Mouse (Mus musculus) T-helper 1 cell (primary cell): ENCODE measurements around the gene Crybg1.
"Not testable (repeated sequence)": the region's sequence is repeated elsewhere in the genome, so short reads cannot be mapped to it uniquely, and the experiment has no call there.

Experiments
- in situ Hi-C: fragments of 300-600 bp; cut with MboI, MseI; formaldehyde crosslinking; loops from one replicate; pipeline ENCODE4 v1.15.1; 2025; ENCODE audit warnings: high pct_unique_total_duplicates

Gene Crybg1

DNA sequence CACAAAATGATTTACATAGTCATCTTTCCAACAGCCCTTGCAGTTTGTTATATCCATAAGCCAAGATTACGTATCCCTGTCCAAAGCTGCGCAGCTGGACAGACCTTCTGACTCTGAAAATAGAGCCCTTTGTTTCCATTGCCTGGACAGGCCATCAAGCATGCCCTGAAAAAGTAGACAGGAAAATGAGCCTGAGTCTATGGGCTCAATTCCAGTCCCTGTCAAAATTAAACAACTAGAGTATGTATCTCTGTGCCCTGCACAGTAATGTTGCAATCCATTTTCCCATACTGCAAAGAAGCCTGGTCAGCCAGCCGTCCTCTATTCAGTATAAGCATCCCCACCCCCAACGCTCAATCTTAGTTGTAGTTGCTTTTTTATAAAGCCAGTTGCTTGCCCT, 141.8 kb downstream of the Crybg1 start:
- in situ Hi-C loops = loop anchor here (10.0 kb wide), 1 partner anchor 438 kb away; no protein-coding TSS in a partner anchor

DNA sequence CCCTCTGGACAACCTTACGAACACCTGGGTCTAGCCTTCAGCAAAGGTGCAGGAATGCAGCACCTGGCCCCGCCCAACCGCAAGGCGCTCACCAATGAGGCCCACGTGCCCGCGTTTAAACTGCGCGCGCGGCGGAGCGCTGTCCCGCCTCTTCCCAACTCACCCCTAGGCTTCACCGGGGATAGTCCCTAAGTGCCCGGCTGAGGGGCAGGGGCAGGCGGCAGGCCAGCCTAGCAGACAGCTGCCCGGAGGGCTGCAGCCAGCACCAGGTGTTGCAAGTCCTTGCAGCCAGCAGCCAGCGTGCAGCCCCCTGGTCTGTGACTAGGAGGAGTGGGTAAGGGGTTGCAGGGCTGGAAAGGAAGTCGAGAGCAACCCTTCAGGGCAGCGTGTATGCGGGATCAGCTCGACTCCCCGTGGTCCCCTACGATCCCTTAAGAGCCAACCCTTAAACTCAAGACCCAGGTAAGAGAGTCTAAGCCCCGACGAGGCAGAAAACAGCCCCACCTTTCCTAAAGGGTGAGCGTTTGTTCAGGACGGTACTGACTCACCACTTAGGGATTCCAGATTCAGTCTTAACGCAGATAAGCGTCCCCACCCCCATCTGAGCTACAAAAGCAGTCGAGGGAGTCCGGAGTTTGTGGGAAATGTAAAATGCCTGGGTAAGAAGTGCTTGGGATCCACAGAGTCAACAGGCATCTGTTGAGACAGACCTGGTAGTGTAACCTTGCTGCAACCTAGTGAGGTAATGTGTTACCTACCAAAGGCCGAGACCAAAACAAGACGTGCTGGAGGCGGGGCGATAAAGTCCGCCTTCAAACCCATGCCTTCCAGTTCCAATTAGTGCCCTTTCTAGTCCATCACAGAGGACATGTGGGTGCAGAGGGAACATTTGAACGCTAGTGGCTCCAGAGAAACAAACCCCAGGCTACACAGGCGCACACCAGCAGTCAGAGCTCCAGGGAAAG, 142.7 kb downstream of the Crybg1 start:
- in situ Hi-C loops = loop anchor here (10.0 kb wide), 1 partner anchor 439 kb away; no protein-coding TSS in a partner anchor

DNA sequence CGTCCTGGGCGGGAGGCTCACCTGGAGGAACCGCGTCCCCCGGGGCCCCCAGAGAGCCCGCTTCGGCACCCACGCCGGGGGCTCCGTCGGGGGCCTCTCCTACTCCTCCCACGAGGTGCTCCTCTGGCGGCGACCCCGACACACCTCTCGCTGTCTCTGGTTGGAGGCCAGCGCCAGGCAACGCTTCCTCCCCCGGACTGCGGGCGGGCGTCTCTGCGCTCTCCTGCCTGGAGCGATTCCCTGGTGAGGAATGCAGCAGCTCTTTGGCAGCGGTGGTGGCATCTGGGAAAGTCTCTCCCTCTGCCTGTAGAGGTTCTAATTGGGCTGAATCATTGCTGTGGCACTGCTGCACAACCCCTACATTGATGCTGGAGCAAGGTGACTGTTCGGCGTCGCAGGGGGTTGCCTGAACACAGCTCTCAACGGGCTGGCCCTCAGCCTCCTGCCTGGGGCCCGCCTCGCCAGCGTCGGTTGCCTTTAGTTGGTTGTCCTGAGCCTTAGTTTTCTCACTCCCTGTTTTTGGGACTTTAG, 144.4 kb downstream of the Crybg1 start:
- in situ Hi-C loops = loop anchor here (10.0 kb wide), 1 partner anchor 441 kb away; no protein-coding TSS in a partner anchor

- in situ Hi-C loops = loop anchor here (10.0 kb wide), 1 partner anchor 441 kb away; no protein-coding TSS in a partner anchor
Measured at GRCm38 (mm10) chr10:44003551-44004151, 145.0 kb downstream of the Crybg1 start.

GRCm38 (mm10) chr10:44002995-44003524, 145.6 kb downstream of the Crybg1 start:
- in situ Hi-C loops = loop anchor here (10.0 kb wide), 1 partner anchor 442 kb away; no protein-coding TSS in a partner anchor

- in situ Hi-C loops = loop anchor here (10.0 kb wide), 1 partner anchor 443 kb away; no protein-coding TSS in a partner anchor
Measured at GRCm38 (mm10) chr10:44002004-44002940, 146.4 kb downstream of the Crybg1 start.

- in situ Hi-C loops = loop anchor here (10.0 kb wide), 1 partner anchor 444 kb away; no protein-coding TSS in a partner anchor
Measured at GRCm38 (mm10) chr10:44000156-44000865, 148.3 kb downstream of the Crybg1 start.

- in situ Hi-C loops = no loop called here
Measured at GRCm38 (mm10) chr10:43998503-43999082, 150.1 kb downstream of the Crybg1 start.

DNA sequence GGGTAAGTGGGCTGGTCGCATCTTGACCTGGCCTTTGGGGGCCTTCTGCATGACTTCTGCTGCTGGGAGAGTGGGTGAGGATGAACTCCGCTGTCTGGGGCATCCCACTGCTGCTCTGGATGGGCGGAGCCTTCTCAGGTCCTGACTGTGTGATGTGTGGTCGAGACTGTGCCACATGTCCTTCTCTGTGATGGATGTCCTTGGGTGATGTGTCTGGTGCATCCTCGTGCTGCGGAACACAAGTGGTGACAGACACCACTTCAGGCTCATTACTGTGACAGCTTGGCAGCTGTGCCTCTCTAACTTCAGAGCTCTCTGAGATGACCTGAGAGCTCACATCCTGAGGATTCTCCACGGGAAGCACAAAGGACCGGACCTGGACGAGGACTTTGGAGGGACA, 150.6 kb downstream of the Crybg1 start:
- in situ Hi-C loops = no loop called here

DNA sequence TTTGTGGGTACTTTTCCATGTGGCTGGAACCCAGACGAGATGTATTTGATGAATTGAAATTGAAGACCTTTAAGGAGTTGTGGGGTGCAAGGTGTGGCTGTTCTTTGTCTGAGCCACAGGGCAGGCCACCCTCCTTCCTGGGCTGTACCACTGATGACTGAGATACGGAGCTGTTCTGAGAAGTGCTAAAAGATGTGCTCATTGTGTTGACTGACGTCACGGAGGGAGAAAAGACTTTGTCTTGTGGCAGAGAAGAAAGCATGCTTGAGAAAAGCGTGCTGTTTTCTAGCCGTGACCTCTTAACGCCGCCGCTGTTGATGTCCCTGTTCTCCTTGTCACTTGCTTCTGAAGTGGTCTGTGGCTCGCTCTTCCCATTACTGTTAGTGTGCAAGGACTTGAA, 151.4 kb downstream of the Crybg1 start:
- in situ Hi-C loops = no loop called here

DNA sequence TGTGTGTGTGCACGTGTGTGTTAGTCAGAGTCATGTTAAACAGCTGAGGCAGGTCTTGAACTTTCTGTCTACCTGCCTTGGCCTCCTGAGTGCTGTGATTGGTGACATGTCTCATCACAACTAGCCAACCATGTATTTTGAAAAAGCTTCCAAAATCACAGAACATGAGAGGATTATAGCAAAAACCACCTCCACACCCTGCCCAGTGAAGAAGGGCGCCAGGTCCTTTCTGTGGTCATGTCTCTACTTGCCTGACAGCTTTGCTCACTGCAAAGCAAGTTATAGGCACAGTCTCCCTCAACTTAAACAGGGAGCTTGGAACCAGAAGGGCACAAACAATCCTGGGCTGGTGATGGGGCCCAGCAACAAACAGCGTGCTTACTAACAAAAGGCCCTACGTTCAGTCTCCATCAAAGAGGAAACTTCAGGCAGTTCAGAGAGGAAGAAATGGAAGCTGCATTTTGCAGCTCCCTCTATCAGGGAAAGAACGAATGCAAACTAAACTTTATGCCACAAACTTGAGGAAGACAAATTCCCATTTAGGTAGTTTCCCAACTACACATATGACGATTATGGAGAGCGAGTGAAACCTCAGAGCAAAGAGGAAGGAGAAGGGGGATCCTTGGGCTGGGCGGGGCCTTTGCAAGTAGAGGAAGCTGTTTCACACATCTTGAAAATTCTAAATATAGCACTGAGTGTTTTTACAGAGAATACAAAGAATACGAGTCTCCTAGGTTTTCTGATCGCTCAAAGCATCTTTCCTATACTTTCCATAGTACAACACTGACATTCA, 152.6 kb downstream of the Crybg1 start:
- in situ Hi-C loops = no loop called here

DNA sequence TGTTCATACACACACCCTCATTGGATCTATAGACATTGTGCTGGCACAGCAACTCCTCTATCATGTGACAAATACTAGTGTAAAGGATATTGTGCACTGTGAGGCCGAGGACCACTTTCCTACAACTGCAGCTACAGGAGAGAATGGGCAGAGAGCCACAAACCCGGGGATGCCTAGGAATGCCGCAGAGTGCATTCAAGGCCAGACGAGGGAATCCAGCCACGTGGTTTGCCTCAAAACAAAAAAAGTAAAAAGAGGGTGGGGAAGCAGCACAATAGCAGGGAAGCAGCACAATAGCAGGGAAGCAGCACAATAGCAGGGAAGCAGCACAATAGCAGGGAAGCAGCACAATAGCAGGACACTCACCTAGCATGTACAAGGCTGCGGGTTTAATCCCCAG, 155.5 kb downstream of the Crybg1 start:
- in situ Hi-C loops = no loop called here

DNA sequence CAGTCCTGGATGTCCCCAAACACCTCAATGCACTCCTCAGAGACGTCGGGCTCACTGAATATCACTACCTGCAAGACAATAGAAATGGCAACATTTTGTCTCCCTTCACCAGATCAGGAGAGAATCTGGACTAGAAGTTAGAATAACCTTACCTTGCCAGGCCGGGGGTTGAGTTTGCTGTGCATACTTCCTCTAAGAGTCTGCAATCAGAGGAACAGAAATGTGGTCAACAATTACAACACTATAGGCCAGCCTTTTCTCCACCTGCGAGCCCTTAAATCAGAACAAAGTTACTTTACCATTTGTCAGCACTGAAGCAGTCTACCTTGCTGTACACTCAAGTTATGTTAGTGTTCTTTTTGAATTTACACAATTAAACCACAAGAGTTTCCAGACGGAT, 156.1 kb downstream of the Crybg1 start:
- in situ Hi-C loops = no loop called here

DNA sequence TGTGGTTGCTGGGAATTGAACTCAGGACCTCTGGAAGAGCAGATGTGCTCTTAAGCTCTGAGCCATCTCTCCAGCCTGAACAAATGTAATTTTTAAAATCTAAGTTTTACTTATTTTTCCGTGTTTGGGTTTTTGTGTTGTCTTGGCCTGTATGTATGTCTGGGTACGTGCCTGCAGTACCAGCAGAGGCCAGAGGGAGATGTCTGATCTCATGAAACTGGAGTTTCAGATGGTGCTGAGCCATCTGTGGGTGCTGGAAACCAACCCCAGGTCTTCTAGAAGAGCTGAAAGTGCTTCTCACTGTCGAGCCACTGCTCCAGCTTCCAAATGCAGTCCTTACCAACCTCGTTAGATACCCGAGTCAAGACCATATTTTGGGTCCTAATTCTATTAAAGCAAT, 157.4 kb downstream of the Crybg1 start:
- in situ Hi-C loops = no loop called here

- in situ Hi-C loops = no loop called here
Measured at GRCm38 (mm10) chr10:43983866-43984265, 164.8 kb downstream of the Crybg1 start.

DNA sequence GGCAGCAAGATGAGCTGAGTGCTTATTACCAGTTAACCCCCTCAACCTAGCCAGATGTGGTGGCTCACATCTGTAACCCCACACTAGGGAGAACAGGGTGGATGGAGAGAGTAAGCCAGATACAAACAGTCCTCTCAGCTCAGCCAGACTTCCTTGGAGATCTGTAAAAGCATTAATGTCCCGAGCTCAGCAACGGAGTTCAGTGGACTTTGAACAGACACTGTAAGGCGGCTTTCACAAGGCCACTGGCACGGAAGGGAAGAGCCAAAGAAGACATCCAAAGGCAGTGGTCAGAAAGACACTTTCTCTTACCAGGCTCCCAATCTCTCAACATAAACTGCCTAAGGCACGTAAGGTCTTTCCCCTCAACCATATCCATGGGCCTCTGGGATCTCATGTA, 165.4 kb downstream of the Crybg1 start:
- in situ Hi-C loops = no loop called here

- in situ Hi-C loops = no loop called here
Measured at GRCm38 (mm10) chr10:43982470-43982869, 166.2 kb downstream of the Crybg1 start.

GRCm38 (mm10) chr10:43980742-43981141, 167.9 kb downstream of the Crybg1 start:
- in situ Hi-C loops = not testable (repeated sequence)

GRCm38 (mm10) chr10:43980080-43980479, 168.6 kb downstream of the Crybg1 start:
- in situ Hi-C loops = no loop called here
